Mouse (Mus musculus): ENCODE measurements at regions not wholly inside any gene's neighbourhood (a gene's known extent, or its start where the extent isn't known, plus 50 kb on each side); places are given as distances from the start of the nearest gene placed in this dataset.

DNA sequence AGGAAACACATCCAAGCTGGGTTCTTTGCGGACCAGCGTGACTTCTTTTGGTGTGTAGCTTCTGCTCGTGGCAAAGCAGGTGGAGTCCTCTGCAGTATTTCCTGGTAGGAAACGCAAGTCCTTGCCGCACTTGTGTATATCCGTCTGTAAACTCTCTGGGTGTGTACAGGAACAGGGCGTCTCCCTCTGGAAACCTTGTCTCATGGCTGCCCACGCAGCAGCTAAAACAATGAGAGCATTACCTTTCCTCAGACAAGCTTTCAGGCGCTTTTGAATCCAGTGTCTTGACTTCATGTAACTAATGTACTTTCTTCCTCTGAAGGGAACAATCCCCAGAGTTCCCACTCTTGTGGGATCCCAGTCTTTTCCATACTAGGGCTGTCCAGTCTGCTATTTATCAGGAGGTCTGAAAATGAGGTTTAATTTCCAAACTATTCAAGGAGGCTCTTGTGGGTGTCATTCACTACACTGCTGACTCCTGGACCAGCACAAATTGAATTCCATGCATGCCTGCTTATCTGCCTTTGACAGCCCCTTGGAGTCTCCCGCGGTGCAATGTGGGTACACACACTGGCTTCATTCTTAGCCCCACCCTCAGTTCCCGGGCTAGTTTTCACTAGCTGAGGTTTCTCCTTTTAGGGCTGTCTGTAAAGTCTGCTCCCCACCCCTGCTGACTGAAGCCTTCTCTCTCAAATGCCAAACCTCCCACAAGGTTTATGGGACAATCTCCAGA, 161.6 kb upstream of the Anxa10 start:
- DNase-seq (ENCODE audit: low spot score in 2 of 2), result peak in 1 of 2 experiments; percentile 10

DNA sequence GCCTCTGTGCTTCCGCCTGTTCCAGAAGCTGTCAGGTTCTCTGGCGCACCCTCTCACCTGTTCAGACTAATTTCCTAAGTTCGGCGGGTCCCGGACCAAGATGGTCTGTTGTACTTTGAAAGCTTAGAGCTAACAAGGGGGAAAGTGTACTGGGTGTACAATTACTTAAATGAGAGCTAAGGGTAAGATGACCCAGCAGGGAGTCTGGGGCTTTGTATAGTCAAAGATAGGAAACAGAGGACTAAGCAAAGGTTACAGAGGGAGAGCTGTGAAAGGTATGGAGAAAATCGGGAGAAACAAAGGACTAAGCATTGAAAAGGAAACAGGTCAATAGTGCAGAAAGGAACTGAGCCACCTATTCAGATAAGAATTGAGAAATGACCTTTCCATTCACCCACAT, 127.6 kb upstream of the Anxa10 start:
- DNase-seq (ENCODE audit: low spot score in 2 of 2), result no peak
